Mouse (Mus musculus): ENCODE data around the gene Nfib.
"Not testable (repeated sequence)": the region's sequence is repeated elsewhere in the genome, so short reads cannot be mapped to it uniquely, and the experiment has no call there.

The Nfib gene

GRCm38 (mm10) chr4:82297562-82297961, 408.0 kb downstream of the Nfib start:
- no peak for DNase-seq (ENCODE audit: low read depth)

DNA sequence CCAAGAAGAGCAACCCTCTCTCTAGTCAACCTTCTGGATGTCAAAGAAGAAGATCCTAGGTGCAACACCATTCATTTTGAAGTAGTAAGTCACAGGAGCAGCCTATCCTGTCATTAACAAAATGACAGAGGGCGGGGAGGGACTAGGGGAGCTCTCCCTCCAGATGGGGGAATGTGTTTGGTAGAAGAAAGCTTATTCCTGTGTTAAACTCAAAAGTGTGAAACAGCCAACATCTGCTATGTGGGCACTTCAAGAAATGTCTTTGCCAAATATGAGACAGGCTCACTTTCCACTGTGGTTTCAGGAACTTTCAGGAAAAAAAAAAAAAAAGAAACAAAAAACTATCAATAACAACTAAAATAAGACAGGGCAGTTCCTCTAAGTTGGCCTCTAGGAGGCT, 411.5 kb downstream of the Nfib start:
- no peak for DNase-seq (ENCODE audit: low read depth)

GRCm38 (mm10) chr4:82291174-82291847, 414.2 kb downstream of the Nfib start:
- DNase-seq (ENCODE audit: low read depth), result no peak

DNA sequence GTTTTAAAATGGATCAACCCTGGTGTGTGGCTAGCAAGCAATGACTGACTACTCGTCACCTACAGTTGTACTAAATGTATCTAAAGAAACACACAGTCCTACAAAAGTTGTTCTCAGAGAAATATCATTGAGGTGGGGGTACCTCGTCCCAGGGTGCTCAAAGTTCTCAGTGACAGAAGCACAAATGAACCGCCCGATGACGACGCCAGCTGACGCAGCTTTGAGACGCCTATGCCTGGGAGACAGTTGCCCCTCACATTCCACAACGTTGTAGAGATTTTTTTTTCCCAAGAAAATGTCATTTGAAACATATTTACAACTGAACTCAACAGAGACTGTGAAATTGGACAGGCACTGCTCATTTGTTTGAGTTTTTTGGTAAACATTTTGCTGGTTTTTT, 414.9 kb downstream of the Nfib start:
- no peak for DNase-seq (ENCODE audit: low read depth)

- DNase-seq (ENCODE audit: low read depth), result no peak
Measured at GRCm38 (mm10) chr4:82289596-82289995, 416.0 kb downstream of the Nfib start.

- DNase-seq (ENCODE audit: low read depth), result no peak
Measured at GRCm38 (mm10) chr4:82288138-82288537, 417.4 kb downstream of the Nfib start.

GRCm38 (mm10) chr4:82287454-82287853, 418.1 kb downstream of the Nfib start:
- no peak for DNase-seq (ENCODE audit: low read depth)

DNA sequence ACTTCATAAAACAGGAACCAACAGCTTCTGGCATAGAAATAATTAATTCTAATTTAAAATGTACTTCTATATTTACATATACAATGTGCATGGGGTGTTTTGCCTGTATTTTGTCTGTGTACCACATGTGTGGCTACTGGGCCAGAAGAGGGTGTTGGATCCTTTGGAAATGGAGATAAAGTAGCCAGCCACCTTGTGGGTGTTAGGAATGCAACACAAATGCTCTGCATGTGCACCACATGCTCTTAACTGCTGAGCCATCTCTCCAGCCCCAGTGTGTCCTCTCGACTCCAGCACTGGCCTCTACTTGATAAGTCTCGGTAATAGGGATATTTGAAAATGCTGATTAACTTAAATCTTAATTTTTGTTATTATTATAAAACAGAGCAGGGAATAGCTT, 418.6 kb downstream of the Nfib start:
- DNase-seq (ENCODE audit: low read depth), result no peak

DNA sequence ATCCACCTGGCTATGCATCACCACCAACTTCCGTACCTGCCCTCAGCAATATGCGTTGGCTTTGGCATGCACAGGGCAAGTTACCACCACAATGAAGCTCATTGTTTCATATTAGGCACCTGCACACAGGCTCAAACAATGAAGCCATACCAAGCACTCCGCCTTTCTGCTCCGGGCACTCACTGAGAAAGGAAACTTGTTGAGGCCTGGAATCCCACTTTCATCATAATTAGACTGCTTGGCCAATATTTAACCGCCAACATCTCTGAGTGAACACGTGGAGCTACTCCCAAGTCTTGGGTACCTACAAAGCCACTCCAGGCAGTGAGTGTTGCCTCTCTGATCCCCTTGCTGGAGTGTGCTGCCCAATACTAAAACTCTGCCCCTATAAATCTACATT, 422.0 kb downstream of the Nfib start:
- DNase-seq (ENCODE audit: low read depth), result no peak

DNA sequence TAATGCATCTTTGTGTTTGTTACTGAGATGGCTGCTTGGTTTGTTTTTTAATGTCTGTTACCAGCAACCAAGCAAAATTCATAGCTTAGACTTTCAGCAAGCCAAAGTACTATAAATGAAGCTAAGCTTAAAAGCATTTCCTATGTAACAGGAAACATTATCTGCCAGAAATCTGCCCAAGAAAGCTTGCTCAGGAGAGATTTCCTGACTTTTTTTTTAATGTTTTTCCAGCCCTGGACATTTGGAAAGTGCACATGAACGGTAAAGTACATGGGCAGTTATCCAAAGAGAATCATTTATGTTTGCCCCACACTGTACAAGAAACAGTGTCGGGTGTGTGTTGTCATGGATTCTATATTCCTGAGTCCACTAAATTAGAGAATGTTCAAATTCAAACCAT, 429.6 kb downstream of the Nfib start:
- DNase-seq (ENCODE audit: low read depth), result no peak

GRCm38 (mm10) chr4:82273049-82273754, 432.3 kb downstream of the Nfib start:
- no peak for DNase-seq (ENCODE audit: low read depth)

DNA sequence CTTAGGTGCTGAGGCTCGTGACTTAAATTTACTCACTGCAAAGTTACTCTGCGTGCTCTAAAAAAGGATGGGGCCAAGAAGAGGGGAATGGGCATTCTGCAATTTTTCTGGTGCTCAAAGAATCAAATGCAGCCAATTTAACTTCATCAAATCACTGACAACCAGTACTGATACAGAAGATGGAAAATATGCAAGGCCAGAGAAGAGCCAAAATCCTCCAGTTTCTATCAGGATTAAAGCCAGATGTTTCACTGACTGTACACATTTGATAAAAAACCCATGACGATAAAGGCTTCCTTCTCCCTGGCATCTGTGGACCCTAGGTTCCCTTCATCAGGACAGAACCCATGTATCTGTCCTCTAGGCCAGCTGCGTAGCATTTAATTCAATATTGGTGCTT, 433.5 kb downstream of the Nfib start:
- no peak for DNase-seq (ENCODE audit: low read depth)

- DNase-seq (ENCODE audit: low read depth), result no peak
Measured at GRCm38 (mm10) chr4:82271547-82271946, 434.0 kb downstream of the Nfib start.

- no peak for DNase-seq (ENCODE audit: low read depth)
Measured at GRCm38 (mm10) chr4:82267832-82268778, 437.4 kb downstream of the Nfib start.

DNA sequence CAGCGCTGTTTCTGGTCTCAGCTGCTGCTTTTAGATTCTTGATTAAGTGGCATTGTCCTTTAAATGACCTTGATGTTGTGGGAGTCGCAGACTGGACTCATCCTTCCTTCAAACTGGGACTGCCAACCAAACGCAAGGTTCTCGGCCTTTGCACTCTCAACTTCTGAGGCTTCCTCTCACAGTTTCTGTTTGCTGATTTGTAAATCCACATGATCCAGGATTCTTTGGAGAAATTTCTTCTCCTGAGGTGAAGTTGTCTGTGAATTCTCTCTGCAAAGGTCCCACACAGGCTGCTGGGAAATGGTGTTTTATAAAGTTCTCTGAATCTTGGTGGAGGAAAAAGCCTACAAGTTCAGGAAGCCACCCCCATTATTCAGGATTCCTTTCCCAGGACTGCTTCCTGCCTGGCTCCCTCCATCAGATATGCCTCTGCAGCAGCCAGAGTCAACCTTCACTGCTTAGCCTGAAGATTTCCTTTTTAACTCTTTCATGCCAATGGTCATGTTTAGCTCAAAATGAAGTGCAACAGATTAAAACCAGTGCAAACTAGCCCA, 439.4 kb downstream of the Nfib start:
- DNase-seq (ENCODE audit: low read depth), result no peak

GRCm38 (mm10) chr4:82258545-82258944, 447.0 kb downstream of the Nfib start:
- not testable (repeated sequence) for DNase-seq (ENCODE audit: low read depth)

DNA sequence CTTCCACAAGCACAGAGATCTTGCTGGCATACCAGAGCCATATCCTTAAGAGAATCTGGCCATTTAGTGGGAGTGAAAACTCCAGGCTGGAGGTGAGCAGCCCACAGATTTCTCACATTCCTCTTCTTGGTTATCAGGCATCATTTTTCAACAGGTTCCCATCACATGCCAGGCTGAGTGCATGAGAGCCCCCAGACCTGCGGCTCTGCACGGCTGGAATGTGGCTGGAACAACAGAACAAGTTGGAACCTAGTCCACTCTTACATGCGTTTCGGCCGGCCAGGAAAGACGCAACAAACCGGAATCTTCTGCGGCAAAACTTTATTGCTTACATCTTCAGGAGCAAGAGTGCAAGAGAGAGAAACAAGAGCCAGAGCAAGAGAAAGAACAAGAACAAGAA, 453.5 kb downstream of the Nfib start:
- DNase-seq (ENCODE audit: low read depth), result no peak

DNA sequence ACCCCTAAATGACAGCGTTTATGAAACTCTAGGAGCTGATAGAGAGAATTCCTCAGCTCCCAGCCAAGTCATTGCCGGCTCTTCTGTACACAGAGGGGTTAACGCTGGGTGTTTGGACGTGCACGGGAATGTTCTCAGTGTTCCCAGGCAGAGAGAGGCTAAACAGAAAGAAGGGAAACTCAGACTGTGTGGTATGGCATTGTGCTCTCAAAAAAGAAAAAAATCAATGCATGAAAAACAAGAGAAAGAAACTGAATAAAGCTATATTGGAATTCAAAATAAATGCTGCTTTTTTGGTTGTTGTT, 455.2 kb downstream of the Nfib start:
- no peak for DNase-seq (ENCODE audit: low read depth)

- DNase-seq (ENCODE audit: low read depth), result no peak
Measured at GRCm38 (mm10) chr4:82249518-82250354, 455.8 kb downstream of the Nfib start.

DNA sequence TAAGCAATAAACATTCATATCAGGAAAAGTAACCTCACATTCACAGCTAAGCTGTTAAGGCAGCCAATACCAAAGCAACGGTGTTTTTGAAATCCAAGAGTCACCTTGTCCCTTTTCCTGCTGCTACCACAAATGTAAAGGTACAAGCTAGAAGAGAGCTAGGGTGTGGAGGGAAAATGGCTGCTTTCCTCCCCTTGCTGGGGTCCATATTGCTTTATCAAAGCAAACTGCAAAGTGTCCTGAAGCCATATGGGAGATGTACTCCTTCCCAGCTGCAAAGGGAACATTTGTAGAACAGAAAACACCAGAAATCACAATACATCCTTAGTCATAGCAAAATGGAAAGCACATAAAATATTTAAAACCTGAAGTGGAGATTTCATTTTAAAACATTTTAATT, 456.6 kb downstream of the Nfib start:
- DNase-seq (ENCODE audit: low read depth), result no peak

GRCm38 (mm10) chr4:82248031-82248430, 457.5 kb downstream of the Nfib start:
- DNase-seq (ENCODE audit: low read depth), result no peak

GRCm38 (mm10) chr4:82246290-82246689, 459.3 kb downstream of the Nfib start:
- no peak for DNase-seq (ENCODE audit: low read depth)
